Comparison of ENCODE assay signal across 8 mouse cellular contexts in genomic region chr2:11705201-11706025, GRCm38 (mm10). TPM values are rescaled to one million over a fixed set of nuclear protein-coding genes. Genes with fewer than 3 reads are reported as not detected.
DNase-seq lines count a peak whose midpoint lies in the region; ATAC-seq and TF ChIP-seq lines count a peak whose summit lies in the region.

Gene Il15ra, plus strand, starts transcription at chr2:11705290.

- peak; percentile 74 for ATAC-seq in forebrain, embryonic 14.5 days
- peak; percentile 89 for ATAC-seq in heart, postnatal 0 days (ENCODE audit: insufficient read depth, low read depth)
- ATAC-seq in neural tube, embryonic 14.5 days (ENCODE audit: low read depth): peak; percentile 79

- peak within 1 kb of the TSS; percentile 6 for H3K27ac ChIP-seq in CH12.LX (ENCODE audit: insufficient read depth, low read depth)
- H3K27ac ChIP-seq in forebrain, embryonic 14.5 days (ENCODE audit: low read depth, low read length): no peak within 1 kb of the TSS
- peak within 1 kb of the TSS; percentile 92 for H3K27ac ChIP-seq in heart, postnatal 0 days (ENCODE audit: low read depth)
- H3K27ac ChIP-seq in neural tube, embryonic 14.5 days (ENCODE audit: low read depth, low read length): no peak within 1 kb of the TSS

- no peak for TF ChIP-seq EP300 in CH12.LX (IDR thresholded peaks at IDR 0.05; ENCODE audit: low read length)
- no peak for TF ChIP-seq EP300 in heart, postnatal 0 days (IDR thresholded peaks at IDR 0.05; ENCODE audit: low read depth)

- 0 out of 2 replicates have a peak, but pooled peaks have one; percentile 20 for TF ChIP-seq POLR2A in CH12.LX (IDR thresholded peaks at IDR 0.05; ENCODE audit: low read depth, low read length)
- no peak for TF ChIP-seq POLR2A in brain, embryonic 14.5 days (IDR thresholded peaks at IDR 0.05; ENCODE audit: borderline replicate concordance, extremely low read depth, insufficient read depth, insufficient read length, poor library complexity, severe bottlenecking)

- H3K4me1 ChIP-seq in CH12.LX (ENCODE audit: control insufficient read depth in 1 of 2, insufficient read depth in 2 of 2): peaks cover 4 to 37% of the 10 kb centered on the region in 2 experiments
- peaks cover 9% of the 10 kb centered on the region for H3K4me1 ChIP-seq in forebrain, embryonic 14.5 days (ENCODE audit: control insufficient read depth, insufficient read depth, low read length)
- H3K4me1 ChIP-seq in heart, postnatal 0 days (ENCODE audit: control insufficient read depth, insufficient read depth): peaks cover 16% of the 10 kb centered on the region
- H3K4me1 ChIP-seq in neural tube, embryonic 14.5 days (ENCODE audit: control insufficient read depth, insufficient read depth, low read length): peaks cover 8% of the 10 kb centered on the region; the same call in 1 of the 2 replicates

- peak; percentile 57 for DNase-seq in CH12.LX (ENCODE audit: extremely low read depth)
- DNase-seq in brain, embryonic 14.5 days (ENCODE audit: low read depth): peak; percentile 48
- peak; percentile 36 for DNase-seq in forebrain, embryonic 14.5 days (ENCODE audit: low spot score)
- DNase-seq in heart, postnatal 0 days (ENCODE audit: low spot score): peak; percentile 76
- DNase-seq in kidney, postnatal 36 days: peak; percentile 95 to 97
- peak; percentile 83 to 89 for DNase-seq in lung, adult 18-20 months
- DNase-seq in testis, postnatal 14 days (ENCODE audit: low spot score): peak; percentile 69

- peak in 1 of 2 experiments; percentile 17; a peak in 2 of 4 replicates for TF ChIP-seq CTCF in CH12.LX (conservative IDR thresholded peaks at IDR 0.05 in 1 of 2, IDR thresholded peaks at IDR 0.05 in 1 of 2; ENCODE audit: low read depth in 2 of 2, low read length in 2 of 2)
- no peak for TF ChIP-seq CTCF in brain, embryonic 14.5 days (IDR thresholded peaks at IDR 0.05; ENCODE audit: borderline replicate concordance, extremely low read depth, insufficient read depth, insufficient read length)
- TF ChIP-seq CTCF in heart, postnatal 0 days (IDR thresholded peaks at IDR 0.05; ENCODE audit: low read depth): 0 out of 2 replicates have a peak, but pooled peaks have one; percentile 2

- H3K4me2 ChIP-seq in CH12.LX (ENCODE audit: insufficient read depth, low read depth, poor library complexity, severe bottlenecking): peak within 1 kb of the TSS; percentile 93
- peak within 1 kb of the TSS; percentile 99 for H3K4me2 ChIP-seq in forebrain, embryonic 14.5 days (ENCODE audit: low read length)
- H3K4me2 ChIP-seq in heart, postnatal 0 days (ENCODE audit: low read depth, low read length): peak within 1 kb of the TSS; percentile 85
- H3K4me2 ChIP-seq in neural tube, embryonic 14.5 days (ENCODE audit: low read depth, low read length): peak within 1 kb of the TSS; percentile 99

- WGBS in forebrain, embryonic 14.5 days: 1% methylated on average over 37 of the region's 37 CpGs
- under 1% methylated on average over 37 of the region's 37 CpGs for WGBS in heart, postnatal 0 days
- under 1% methylated on average over 35 of the region's 37 CpGs for WGBS in neural tube, embryonic 14.5 days

- peaks cover 14% of the 10 kb centered on the region for H3K27me3 ChIP-seq in CH12.LX (replicated peaks)
- H3K27me3 ChIP-seq in forebrain, embryonic 14.5 days (replicated peaks; ENCODE audit: control insufficient read depth, insufficient read depth, low read length): no peaks in the 10 kb centered on the region; the same call in 1 of the 2 replicates
- no peaks in the 10 kb centered on the region for H3K27me3 ChIP-seq in heart, postnatal 0 days (ENCODE audit: control insufficient read depth, insufficient read depth, low read length)
- H3K27me3 ChIP-seq in neural tube, embryonic 14.5 days (ENCODE audit: control insufficient read depth, insufficient read depth, low read length): peaks cover 10% of the 10 kb centered on the region; the same call in 1 of the 2 replicates

- H3K4me3 ChIP-seq in CH12.LX (replicated peaks in 1 of 3; ENCODE audit: low read depth in 2 of 3, low read length in 2 of 3, poor library complexity in 1 of 3): peak within 1 kb of the TSS; percentile 80 to 83 (median 83)
- peak within 1 kb of the TSS; percentile 45 for H3K4me3 ChIP-seq in forebrain, embryonic 14.5 days (ENCODE audit: low read depth, low read length)
- peak within 1 kb of the TSS; percentile 87 for H3K4me3 ChIP-seq in heart, postnatal 0 days (ENCODE audit: low read depth, low read length)
- peak within 1 kb of the TSS; percentile 44 for H3K4me3 ChIP-seq in neural tube, embryonic 14.5 days (ENCODE audit: low read depth, low read length)

- no peaks in the 10 kb centered on the region for H3K9me3 ChIP-seq in CH12.LX (replicated peaks; ENCODE audit: low read length)
- H3K9me3 ChIP-seq in forebrain, embryonic 14.5 days (replicated peaks; ENCODE audit: control insufficient read depth, low read length): no peaks in the 10 kb centered on the region
- no peaks in the 10 kb centered on the region for H3K9me3 ChIP-seq in heart, postnatal 0 days (replicated peaks; ENCODE audit: control insufficient read depth, low read length)
- no peaks in the 10 kb centered on the region for H3K9me3 ChIP-seq in neural tube, embryonic 14.5 days (ENCODE audit: control insufficient read depth, low read length)

- in situ Hi-C loops in CH12.LX (cut with MboI; ENCODE audit: low pct_ligation_motif_present, low pct_unique_long_range_greater_than_20kb, low sequenced_read_pairs): loop anchor here (25.0 kb wide), 1 partner anchor 368 kb away; no protein-coding TSS in a partner anchor

- peaks cover 0 to 18% of the 10 kb centered on the region in 2 experiments for H3K36me3 ChIP-seq in CH12.LX (replicated peaks in 1 of 2; ENCODE audit: control insufficient read depth in 1 of 2, insufficient read depth in 1 of 2, low read length in 1 of 2)
- H3K36me3 ChIP-seq in forebrain, embryonic 14.5 days (ENCODE audit: control insufficient read depth, insufficient read depth, low read length): no peaks in the 10 kb centered on the region
- no peaks in the 10 kb centered on the region for H3K36me3 ChIP-seq in heart, postnatal 0 days (replicated peaks; ENCODE audit: control insufficient read depth, insufficient read depth, low read length)
- H3K36me3 ChIP-seq in neural tube, embryonic 14.5 days (ENCODE audit: control insufficient read depth, insufficient read depth, low read length): no peaks in the 10 kb centered on the region

- TF ChIP-seq RAD21 in CH12.LX (IDR thresholded peaks at IDR 0.05; ENCODE audit: low read depth, low read length): no peak

- H3K9ac ChIP-seq in CH12.LX (ENCODE audit: insufficient read depth, low read depth): peak within 1 kb of the TSS; percentile 59
- H3K9ac ChIP-seq in forebrain, embryonic 14.5 days (ENCODE audit: low read length): peak within 1 kb of the TSS; percentile 63
- H3K9ac ChIP-seq in heart, postnatal 0 days (replicated peaks; ENCODE audit: low read depth, low read length): peak within 1 kb of the TSS; percentile 88
- H3K9ac ChIP-seq in neural tube, embryonic 14.5 days (replicated peaks; ENCODE audit: low read depth, low read length): peak within 1 kb of the TSS; percentile 55

- H3K79me2 ChIP-seq in CH12.LX (replicated peaks; ENCODE audit: control insufficient read depth, extremely low read depth, insufficient read depth, poor library complexity, severe bottlenecking): peaks cover 5% of the 10 kb centered on the region

- dilution Hi-C loops in CH12.LX (cut with MboI; ENCODE audit: extremely low pct_ligation_motif_present, extremely low pct_unique_long_range_greater_than_20kb, low sequenced_read_pairs): no loop called here

TF ChIP-seq in CH12.LX, 34 proteins besides CTCF, POLR2A, EP300 and RAD21:
- peak; percentile 34; the same call in 1 of the 2 replicates for TF ChIP-seq HCFC1 (IDR thresholded peaks at IDR 0.05; ENCODE audit: low read depth, low read length)
- TF ChIP-seq KAT2A (IDR thresholded peaks at IDR 0.05; ENCODE audit: insufficient replicate concordance, low read length): no peak
- 0 out of 2 replicates have a peak, but pooled peaks have one; percentile 23 for TF ChIP-seq MEF2A (IDR thresholded peaks at IDR 0.05; ENCODE audit: borderline replicate concordance, low read depth, low read length)
- TF ChIP-seq MAZ (IDR thresholded peaks at IDR 0.05; ENCODE audit: low read depth, low read length): 0 out of 2 replicates have a peak, but pooled peaks have one; percentile 24
- no peak for TF ChIP-seq SMC3 (IDR thresholded peaks at IDR 0.05; ENCODE audit: low read depth, low read length)
- peak; percentile 30; the same call in 1 of the 2 replicates for TF ChIP-seq TCF12 (IDR thresholded peaks at IDR 0.05; ENCODE audit: low read depth, low read length)

RNA-seq across cellular contexts. Expression of gene Il15ra, which starts in this region (rescaled TPM):
- total RNA-seq in CH12.LX (2012; rRNA removed): 14.4 and 15.1 TPM in 2 replicates
- total RNA-seq in CH12.LX (2014; rRNA removed): 12.6 and 14.0 TPM in 2 replicates
- polyA plus RNA-seq in CH12.LX (2012; ENCODE audit: insufficient read length, low read depth): 16.6 and 19.4 TPM in 2 replicates
- 0.28 and 0.70 TPM in 2 replicates for polyA plus RNA-seq in brain, embryonic 14.5 days (2012; rRNA removed)
- polyA plus RNA-seq in forebrain, embryonic 14.5 days (2014; fragmentation: Nextera tagmentation; extraction: Ambion mirVana): 0.53 and 0.63 TPM in 2 replicates
- 11.6 and 14.2 TPM in 2 replicates for total RNA-seq in heart, postnatal 0 days (2014; rRNA removed; ENCODE audit: low replicate concordance)
- polyA plus RNA-seq in heart, postnatal 0 days (2015; fragmentation: Nextera tagmentation; extraction: Ambion mirVana): 21.7 and 24.7 TPM in 2 replicates
- 0.79 and 1.1 TPM in 2 replicates for polyA plus RNA-seq in neural tube, embryonic 14.5 days (2014; fragmentation: Nextera tagmentation; extraction: Ambion mirVana)

Comparison
In these comparisons a context has a peak if more than half of its experiments do, and no peak if none do; other contexts are left out.
1. Peak in DNase-seq in brain, embryonic 14.5 days; RNA of the gene not detected or under 1 TPM.
2. Peak in DNase-seq, ATAC-seq, H3K4me3 ChIP-seq, H3K9ac ChIP-seq and H3K4me2 ChIP-seq in forebrain, embryonic 14.5 days; RNA of the gene not detected or under 1 TPM.
3. DNase-seq: peak in every context shown above with its lines; median percentile 96 in kidney, postnatal 36 days; 86 in lung, adult 18-20 months; 76 in heart, postnatal 0 days; 69 in testis, postnatal 14 days; 57 in CH12.LX; 48 in brain, embryonic 14.5 days; 36 in forebrain, embryonic 14.5 days.
4. H3K27ac ChIP-seq: peak in CH12.LX (single experiment) and heart, postnatal 0 days (single experiment); none in forebrain, embryonic 14.5 days (single experiment) and neural tube, embryonic 14.5 days (single experiment).
5. Peak in every context shown above with its lines, with median percentiles within 50 percentile points of each other: H3K4me2 ChIP-seq, H3K4me3 ChIP-seq, H3K9ac ChIP-seq and ATAC-seq.